Mouse (Mus musculus) E14TG2a.4 (cell line): ENCODE data around the gene Mindy3.

Experiments used
- H3K27me3 ChIP-seq: 2 replicates; pipeline ENCODE4 v1.6.1; 2014; ENCODE audit warnings: low read length, control low read depth; ENCODE audit not compliant: insufficient read depth
- H3K36me3 ChIP-seq: 2 replicates; pipeline ENCODE4 v1.6.1; 2014; ENCODE audit warnings: low read length, control low read depth; ENCODE audit not compliant: insufficient read depth
- H3K4me1 ChIP-seq: replicated peaks from 2 replicates; pipeline ENCODE4 v1.6.1; 2014; ENCODE audit warnings: low read depth, low read length, control low read depth
- H3K4me3 ChIP-seq: replicated peaks from 2 replicates; pipeline ENCODE4 v1.5.1; 2014; ENCODE audit warnings: mild to moderate bottlenecking, low read length
- H3K9me3 ChIP-seq: 2 replicates; pipeline ENCODE4 v1.6.1; 2014; ENCODE audit warnings: low read length, control low read depth
- CTCF ChIP-seq: conservative IDR thresholded peaks from 2 replicates; pipeline ENCODE4 v1.5.1; 2014; ENCODE audit warnings: low read length
- NANOG ChIP-seq: IDR thresholded peaks from 2 replicates; pipeline ENCODE4 v1.6.1; 2014; ENCODE audit warnings: borderline replicate concordance, low read length, mixed read lengths
- POU5F1 ChIP-seq: IDR thresholded peaks from 2 replicates; pipeline ENCODE4 v1.6.1; 2014; ENCODE audit warnings: low read length, borderline replicate concordance

Gene Mindy3

DNA sequence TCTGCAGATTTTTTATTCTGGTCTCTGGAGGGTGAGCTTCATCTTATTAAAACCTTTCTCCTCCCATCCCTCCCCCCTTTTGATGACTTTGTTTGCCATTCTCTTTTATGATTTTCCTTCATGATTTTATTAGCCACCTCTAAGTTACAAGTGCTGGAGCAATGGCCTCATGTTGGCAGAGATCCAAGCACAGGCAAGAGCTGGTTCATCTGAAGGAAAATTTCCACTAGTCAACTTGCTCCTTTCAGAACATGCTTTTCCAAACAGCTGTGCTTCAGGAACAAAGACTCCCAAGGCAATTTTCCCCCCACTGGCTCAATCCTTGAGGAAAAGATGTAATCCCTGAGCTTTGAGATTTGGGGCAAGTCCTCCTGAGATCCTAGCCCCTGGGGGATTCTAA lies 112.0 kb downstream of the Mindy3 start:
- Histone ChIP-seq H3K4me3 (no peak overlapping the region), H3K36me3 (no peaks in the 10 kb centered on the region)

DNA sequence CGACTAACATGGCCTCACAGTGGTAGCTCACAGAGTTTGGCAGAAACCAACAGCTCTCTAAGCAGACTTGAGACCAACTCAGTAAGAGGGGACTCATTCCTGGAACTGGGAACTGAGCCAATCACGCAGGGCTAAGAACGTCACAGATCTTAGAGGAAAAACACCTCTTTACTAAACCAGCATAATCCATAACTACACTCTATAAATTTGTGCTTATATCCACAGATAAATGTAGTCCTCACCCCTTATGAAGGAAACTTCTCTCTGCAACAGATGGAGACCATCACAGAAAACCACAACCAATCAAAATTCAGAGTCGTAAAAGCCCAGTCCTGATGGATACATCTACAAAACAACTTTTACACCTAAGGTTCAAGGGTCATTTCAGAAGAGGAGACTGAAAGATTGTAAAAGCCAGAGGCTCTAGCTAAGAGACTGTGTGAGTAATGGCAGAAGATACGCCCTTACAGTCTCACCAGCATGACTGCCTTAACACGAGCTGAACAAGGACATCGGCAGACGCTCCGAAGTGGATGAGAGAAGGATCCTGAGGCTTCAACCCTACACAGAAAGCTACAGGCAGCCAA lies 114.1 kb downstream of the Mindy3 start:
- TF ChIP-seq POU5F1: no peak
- Histone ChIP-seq H3K4me1 (peaks cover 8% of the 10 kb centered on the region), H3K9me3 (no peaks in the 10 kb centered on the region), H3K27me3 (peaks cover 25% of the 10 kb centered on the region), H3K36me3 (no peaks in the 10 kb centered on the region), H3K4me3 (no peak overlapping the region)

More for the DNA sequence above, 112.0 kb downstream of the Mindy3 start:
- no peaks in the 10 kb centered on the region for H3K9me3 ChIP-seq
- H3K27me3 ChIP-seq: peaks cover 7% of the 10 kb centered on the region; the same call in 1 of the 2 replicates
- no peak for TF ChIP-seq CTCF
- TF ChIP-seq NANOG: no peak
- TF ChIP-seq POU5F1: no peak
- no peaks in the 10 kb centered on the region for H3K4me1 ChIP-seq

DNA sequence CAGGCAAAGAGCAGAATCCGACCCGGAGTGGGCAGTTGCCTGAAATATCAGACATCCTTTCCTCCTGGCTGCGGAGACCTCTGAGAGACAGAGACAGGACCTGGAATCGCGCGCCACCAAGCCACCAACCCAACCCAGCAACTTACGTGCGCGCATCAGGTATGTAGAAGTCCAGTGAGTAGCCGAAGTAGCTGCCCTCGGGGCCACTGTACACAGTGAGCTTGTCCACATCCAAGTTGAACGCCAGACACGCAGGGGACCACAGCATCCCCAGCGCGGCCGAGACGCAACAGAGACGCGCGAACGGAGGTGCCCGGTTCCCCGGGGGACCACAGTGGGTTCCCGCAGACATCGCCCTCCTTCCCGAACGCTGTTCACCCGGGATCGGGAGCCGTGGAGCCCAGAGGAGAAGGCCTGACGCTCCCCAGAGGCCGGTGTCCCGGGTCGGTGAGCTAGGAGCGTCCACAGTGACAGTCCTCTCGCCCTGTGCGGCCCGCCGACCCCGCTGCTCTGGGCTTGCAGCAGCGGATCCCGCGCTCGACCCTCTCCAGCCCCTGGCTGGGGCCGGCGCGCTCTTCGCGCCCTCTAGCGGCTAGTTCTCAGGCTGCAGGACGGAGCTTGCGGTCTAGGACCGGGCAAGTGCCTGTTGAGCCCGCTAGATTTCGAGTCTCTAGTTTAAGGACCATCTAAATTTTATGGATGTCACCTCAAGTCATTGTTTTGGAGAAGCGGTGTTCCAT lies 117.7 kb downstream of the Mindy3 start, which contains the start of gene Itga8:
Gene Itga8, minus strand, starts transcription at position 492 of the 740 bp plus-strand sequence.
- Histone ChIP-seq H3K9me3 (no peaks in the 10 kb centered on the region), H3K4me3 (peak within 1 kb of the TSS; percentile 86), H3K36me3 (no peaks in the 10 kb centered on the region), H3K27me3 (peaks cover 25% of the 10 kb centered on the region), H3K4me1 (peaks cover 8% of the 10 kb centered on the region)
- TF ChIP-seq CTCF: peak; percentile 28
- TF ChIP-seq NANOG: no peak

DNA sequence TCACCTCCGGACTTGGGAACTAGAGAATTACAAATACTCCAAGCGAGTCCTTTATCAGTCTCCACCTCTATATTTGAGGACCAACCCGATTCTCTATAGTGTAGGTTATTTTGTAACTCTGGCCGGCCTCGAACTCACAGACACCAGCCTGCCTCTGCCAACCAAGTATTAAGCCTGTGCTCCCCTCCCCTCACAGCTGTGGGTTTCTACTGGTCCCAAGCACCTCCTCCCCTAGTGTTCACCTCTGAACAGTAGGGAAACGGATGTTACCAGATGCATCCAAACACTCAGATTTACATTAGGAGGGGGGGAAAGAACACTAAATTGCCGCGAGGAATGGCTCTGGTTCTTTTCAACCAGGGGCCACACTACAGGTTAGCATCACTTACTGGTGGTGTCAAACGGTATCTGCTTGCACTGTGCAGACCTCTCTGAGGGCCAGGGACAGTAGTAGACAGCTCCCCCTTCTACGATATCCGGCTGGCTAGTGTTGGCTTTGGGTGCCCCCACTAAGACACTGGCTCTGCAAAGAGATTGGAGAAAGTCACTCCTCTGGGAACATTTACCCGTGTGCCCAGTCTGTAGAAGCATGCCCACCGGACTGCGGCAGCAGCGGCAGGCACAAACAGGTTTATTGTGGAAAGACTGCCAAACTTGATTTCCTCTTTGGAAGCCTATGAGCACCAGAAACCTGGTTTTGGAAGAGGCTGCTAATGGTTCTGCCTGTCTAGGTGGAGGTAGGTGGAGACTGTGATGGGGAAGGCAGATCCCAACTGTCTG lies 118.6 kb downstream of the Mindy3 start:
- peak overlapping the region; percentile 86 for H3K4me3 ChIP-seq
- H3K27me3 ChIP-seq: peaks cover 25% of the 10 kb centered on the region
- H3K36me3 ChIP-seq: no peaks in the 10 kb centered on the region
- TF ChIP-seq CTCF: no peak
- no peak for TF ChIP-seq POU5F1
- no peak for TF ChIP-seq NANOG
- H3K9me3 ChIP-seq: no peaks in the 10 kb centered on the region
- peaks cover 8% of the 10 kb centered on the region for H3K4me1 ChIP-seq

DNA sequence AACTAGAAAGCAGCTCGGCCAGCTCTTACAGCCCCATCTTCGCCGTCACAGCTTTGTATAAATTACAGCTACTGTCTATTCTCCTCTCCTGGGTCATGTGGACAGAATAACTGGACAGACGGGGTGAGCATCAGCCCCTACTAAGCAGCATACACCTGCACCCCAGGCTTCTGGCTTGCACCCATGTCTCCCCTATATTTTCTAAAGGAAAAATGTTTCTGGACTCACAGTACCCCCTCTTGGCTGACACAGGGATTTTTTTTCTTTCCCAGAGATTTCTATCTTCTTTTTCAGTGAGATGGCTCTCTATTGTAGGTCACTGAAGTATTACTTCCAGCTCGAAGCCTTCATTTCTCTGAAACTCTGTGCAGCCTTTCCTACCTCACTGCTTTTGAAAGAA lies 122.0 kb downstream of the Mindy3 start:
- no peaks in the 10 kb centered on the region for H3K9me3 ChIP-seq
- no peak overlapping the region for H3K4me3 ChIP-seq
- peaks cover 18% of the 10 kb centered on the region for H3K27me3 ChIP-seq
- H3K36me3 ChIP-seq: no peaks in the 10 kb centered on the region
- H3K4me1 ChIP-seq: peaks cover 8% of the 10 kb centered on the region
- TF ChIP-seq POU5F1: no peak
- no peak for TF ChIP-seq NANOG
